Mouse (Mus musculus): ENCODE results near the gene Pnrc1.
"Not testable (repeated sequence)": the region's sequence is repeated elsewhere in the genome, so short reads cannot be mapped to it uniquely, and the experiment has no call there.

Gene Pnrc1

DNA sequence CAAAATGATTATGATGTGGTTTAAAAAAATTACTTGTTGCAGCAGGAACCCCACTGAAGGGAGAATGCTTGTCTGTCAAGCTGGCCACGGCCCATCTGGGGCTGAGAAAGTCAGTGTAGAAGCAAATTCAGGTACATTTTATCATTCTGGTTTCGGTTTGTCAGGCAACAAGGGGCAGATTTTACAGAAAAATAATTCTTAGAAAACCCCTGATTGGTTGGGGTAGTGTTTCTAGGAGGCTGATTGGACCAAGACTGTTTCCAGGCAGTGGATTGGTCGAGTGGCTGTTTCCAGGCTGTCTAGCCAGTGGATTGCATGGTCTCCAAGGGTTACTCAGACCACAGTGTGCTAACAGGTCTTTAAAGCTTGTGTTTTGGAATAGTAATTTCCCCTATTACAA is at the start of gene Pnrc1:
TSS of gene Pnrc1 (minus strand) at position 162 of the 400 bp plus-strand sequence.
- no peak for DNase-seq (ENCODE audit: low read depth)

DNA sequence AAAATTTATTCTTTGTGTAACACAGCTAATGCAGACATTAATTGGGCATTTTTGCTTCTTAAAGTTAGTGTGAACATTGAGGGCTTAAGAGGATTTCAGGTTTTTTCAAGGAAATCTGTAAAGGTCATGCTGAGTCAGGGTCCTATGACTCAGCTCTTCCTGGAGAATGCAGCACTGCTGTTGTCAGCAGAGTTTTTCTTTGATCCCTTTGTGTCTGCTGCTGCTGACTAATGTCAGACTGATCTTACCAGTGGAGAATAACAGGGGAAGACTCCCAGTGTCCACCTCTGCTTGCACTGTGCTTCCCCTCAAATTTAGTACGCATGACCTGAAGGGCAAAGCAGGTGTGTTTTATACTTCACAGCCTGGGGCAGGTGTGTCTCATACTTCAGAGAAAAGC is 48.0 kb upstream of the Pnrc1 start:
- no peak for DNase-seq (ENCODE audit: low read depth)

DNA sequence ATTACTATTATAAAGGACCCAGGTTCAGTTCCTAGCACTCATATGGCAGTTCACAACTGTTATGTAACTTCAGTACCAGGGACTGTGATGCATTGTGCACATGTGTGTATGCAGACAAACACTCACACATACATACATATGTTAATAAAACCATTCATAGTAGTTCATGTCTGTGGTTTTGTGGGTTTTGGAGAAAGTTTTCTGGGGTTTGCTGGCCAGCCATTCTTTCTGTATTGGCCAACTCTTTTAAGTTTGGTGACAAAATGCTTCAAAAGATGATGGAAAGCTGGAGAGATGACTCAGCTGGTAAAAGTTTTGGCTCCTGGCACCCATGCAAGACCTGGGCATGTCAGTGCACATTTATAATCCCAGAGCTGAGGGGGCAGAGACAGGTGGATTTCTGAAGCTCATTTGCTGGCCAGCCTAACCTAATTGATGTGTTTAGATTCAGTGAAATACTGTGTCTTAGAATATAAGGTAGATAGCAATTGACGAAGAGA is 43.0 kb upstream of the Pnrc1 start:
- DNase-seq (ENCODE audit: low read depth): no peak

DNA sequence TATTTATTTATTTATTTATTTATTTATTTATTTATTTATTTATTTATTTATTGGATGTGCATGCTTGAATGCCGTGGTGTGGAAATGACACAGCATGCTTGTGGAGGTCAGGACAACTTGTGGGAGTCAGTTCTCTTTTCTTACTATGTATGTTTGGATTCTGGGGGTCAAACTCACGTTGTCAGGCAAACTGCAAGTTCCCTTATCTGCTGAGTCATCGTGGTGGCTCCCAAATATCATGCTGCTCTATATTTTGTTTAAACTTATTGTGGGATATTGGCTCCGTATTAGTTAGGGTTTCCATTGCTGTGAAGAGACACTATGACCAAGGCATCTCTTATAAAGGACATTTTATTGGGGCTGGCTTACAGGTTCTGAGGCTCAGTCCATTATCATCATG is 41.2 kb upstream of the Pnrc1 start:
- no peak for DNase-seq (ENCODE audit: low read depth)

DNA sequence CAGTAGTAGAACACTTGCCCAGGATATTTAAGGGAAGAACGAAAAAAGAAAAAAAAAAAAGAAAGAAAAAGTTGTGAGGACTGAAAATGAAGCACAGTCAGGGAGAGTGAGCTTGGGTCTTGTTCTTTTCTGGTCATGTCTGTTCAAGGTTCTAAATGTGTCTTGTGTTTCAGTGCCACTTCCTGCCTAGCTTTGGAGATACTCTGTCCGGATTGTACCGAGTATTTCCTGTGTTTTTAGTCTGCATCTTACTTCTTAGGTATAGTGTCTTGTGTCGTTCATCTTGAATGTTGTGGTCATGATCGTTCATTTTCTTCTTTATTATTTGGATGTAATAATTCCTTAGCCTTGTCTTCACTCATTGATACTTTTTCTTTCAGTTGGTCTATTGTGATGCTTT is 25.9 kb upstream of the Pnrc1 start:
- no peak for DNase-seq (ENCODE audit: low read depth)

DNA sequence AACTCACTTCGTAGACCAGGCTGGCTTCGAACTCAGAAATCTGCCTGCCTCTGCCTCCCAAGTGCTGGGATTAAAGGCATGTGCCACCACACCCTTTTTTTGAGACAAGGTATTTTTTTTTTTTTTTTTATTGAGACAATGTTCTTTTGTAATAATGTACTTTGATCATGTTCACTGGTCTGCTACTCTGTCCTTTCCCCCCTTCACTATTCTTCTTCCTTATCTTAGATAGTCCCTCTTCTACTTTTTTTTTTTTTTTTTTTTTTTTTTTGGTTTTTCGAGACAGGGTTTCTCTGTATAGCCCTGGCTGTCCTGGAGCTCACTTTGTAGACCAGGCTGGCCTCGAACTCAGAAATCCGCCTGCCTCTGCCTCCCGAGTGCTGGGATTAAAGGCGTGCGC is 24.2 kb upstream of the Pnrc1 start:
- DNase-seq (ENCODE audit: low read depth): not testable (repeated sequence)

DNA sequence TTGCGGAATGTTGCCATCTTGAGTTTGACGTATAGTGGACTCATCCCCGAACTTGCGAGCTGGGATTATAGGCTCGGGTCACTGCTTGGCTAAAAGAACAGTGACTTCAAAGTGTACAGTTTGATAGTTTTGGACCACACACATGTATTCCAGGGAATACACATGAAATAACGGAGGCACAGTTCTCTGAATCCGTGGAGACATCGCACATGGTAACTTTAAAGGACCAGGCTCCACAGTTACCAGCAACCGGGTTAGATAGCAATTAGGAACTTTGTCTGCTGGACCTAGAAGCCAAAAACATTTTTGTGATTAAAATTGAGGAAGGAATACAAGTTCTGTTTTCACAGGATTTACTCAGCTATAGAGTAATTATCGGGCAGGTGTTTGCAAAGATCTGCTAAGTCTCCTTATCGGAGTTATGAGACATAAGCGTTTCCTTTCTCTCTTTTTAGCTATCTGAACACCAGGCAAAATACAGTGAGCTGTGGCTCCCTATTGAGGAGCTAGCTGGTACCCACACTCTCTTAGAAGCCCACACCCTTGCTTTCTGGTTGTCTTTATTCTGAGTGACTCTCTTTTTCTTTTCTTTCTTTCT is 21.0 kb upstream of the Pnrc1 start:
- no peak for DNase-seq (ENCODE audit: low read depth)

DNA sequence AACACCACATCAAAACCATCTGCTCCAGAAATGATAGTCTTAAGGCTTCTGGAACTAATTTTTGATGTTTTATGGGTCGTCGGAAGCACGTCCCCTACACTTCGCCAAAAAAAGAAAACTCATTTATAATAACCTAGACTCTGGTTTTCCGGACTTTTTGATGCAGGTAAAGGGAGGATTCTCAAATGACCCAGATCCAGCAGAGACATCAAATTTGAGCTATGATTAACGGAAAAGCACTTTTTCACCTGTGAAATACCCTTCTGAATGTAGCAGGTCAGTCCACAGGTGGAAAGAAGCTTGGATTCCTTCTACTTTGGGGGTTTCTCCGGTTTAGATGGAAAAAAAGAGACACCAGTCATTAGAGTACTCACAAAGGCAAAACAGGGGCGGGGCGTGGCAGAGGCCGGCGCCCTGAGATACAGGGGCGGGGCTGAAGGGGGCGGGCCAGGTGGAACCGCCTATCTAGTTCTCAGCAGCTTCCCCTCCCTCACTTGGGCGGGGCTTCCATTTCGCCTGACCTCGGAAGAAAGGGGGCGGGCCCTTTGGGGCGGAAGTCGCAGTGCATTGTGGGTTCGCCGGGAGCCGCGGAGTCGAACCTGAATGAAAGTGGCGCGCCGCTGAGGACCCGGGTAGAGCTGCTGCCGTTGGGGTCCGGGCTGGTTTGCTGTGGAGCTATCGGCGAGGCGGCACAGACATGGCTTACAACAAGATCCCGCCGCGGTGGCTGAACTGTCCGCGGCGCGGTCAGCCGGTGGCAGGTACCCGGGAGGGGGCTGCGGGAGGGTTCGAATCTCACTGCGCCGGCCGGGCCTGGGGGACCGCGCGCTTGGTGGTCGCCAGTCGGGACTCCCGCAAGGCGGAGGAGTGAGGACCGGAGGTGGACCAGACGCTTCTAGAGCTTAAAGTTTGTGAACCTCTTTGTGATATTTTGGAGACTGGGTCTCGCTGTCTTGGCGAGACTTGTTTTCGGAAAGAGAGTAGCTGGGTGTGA is 20.1 kb upstream of the Pnrc1 start, which contains the start of gene Rngtt:
TSS of gene Rngtt (plus strand) at position 548 of the 994 bp plus-strand sequence.
- DNase-seq (ENCODE audit: low read depth): peak; percentile 97

DNA sequence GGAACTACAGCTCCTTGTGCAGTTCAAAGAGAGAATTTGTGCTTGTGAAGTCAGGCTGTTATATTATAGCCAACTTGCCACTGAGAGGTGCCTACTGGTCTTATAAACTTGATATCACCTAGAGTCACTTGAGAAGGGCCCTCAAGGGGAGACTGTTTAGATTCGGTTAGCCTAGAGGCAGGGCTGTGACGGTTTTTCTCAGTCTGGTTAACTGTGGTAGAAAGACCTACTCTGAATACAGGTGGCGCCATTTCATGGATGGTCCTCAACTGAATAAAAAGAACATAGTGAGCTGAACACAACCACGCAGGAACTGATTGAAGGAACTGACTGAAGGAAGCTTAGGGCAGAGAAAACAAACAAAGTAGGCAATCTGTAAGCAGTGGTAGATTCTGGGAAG is 17.2 kb upstream of the Pnrc1 start:
- DNase-seq (ENCODE audit: low read depth): no peak

DNA sequence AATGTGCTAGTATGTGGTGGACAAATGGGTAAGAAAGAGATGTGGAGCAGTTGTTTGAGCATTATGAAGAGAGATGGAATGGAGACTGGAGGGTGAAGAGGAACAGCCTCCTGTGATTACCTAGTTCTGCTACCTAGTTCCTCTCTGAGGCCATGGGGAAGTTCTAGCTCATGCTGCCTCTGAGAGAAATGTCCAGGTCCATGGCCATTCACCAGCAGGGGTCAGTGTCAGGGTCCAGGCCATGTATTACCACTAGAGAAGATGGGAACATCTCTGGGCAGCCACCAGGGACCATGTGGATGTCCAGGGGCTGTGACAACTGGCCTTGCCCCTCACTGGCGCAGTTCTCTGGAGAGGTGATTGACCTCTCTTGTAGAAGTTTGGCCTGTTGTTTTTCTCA is 13.1 kb upstream of the Pnrc1 start:
- DNase-seq (ENCODE audit: low read depth): no peak

DNA sequence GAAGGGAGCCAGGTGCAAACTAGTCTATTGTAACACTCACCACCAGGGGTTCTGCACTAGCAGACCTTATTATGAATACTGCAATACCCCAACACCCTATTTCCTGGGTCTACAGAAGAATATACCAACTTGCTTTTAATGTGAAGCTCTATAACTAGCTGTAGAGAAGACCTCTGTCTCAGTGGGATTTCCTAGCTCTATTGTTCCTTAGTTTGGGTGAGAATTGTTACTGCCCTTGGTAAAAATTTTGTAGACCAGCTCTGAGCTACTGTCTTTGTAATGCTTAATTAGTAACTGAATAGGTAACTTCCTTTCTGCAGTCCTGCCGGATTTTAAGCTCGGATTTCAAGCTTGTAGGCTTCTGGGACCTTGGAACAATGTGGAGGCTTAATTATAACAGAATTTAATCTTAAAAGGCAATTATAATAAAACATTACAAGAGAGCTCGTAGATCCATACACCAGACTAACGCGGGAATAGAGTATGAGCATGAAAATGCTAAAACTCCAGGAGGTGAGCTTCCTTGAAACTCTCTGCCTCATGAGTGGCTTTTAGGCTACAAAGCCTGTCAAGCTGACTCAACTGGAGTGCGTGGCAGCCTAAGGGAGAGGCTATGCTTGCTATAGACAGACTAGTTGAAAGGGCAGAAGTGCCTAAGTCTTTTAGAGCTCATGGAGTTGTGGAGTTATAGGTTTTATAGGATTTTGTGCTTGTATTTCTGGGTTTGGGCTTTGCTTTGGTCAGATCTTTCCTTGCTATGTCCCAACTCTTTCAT is 11.1 kb upstream of the Pnrc1 start:
- DNase-seq (ENCODE audit: low read depth): not testable (repeated sequence)

DNA sequence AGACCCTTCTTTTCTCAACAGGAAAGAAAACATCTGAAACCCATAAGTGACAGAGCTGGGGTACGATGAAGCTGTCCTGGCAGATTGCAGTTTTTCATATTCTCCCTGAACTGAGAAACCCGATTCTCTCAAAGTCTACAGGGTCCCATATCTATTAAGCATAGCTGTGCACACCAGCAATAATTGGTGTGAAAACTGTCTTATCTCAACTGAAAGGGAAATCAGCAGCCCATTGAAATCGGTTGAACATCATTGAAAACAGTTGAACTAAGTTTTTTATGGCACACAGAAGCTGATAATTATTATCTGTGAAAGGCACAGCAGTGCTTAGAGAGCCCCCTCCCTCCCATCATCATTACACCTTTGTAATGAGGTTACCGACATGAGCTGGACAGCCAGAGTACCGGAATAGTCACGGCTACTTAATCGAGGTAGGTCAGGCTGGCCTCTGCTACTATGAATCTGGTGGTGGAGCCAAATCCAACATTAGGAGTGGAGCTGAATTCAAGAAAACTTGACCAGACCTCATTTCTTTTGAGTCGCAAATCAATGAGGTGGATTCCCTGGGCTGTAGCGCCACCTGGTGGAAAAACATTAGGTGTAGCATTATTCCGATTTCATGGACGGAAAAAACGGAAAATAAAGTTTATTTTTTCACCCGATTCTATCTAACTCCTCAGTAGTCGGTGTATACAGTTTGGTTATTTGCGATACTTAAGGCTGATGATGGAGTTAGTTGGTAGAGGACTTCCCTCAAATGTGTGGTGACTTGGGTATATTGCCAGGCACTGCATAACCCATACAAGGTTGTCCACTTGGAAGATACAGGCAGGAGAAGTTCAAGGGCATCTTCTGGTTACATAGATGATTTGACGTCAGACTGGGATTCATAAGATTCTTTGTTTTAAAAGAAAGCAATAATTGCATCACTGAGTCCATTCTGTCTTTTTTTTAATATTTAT is 2.7 kb upstream of the Pnrc1 start:
- DNase-seq (ENCODE audit: low read depth): peak; percentile 69

DNA sequence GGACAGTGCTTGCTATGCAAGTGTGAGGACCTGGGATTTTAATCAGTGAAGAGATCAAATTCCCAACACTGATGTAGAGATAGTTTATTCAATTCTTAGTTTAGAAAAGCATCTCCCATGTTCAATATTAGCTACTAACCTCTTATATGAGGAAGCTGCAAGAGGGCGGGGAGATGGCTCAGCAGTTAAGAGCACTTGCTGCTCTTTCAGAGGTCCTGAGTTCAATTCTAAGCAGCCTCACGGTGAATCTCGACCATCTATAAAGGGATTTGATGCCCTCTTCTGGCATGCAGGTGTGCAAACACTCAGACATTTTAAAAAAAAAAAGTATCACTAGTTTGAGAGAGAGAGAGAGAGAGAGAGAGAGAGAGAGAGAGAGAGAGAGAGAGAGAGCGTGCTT is 915 bp upstream of the Pnrc1 start:
- no peak for DNase-seq (ENCODE audit: low read depth)

DNA sequence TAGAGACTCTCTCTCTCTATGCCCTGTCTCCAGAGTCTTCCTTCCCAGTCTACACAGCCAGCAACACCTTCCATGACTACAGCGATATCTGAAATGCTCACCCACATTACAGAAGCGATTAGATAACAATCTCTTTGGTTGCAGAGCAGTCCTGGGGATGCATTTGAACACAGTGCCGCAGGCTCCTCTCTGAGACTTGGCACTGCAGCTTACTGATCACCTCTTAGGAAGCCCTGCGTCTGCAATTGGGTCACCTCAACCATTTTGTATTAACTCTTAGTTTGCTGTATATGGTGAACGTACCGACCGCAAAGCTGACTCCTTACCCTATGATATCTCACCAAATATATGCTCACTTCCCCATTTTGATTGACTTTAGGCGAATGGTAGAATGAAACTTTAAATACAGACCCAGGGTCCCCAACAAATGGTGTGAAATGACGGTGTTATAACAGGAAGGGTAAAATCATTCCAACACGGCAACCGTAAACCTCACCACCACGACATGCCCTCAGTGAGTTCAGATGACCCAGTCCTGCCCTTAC is 785 bp downstream of the Pnrc1 start:
- DNase-seq (ENCODE audit: low read depth): no peak

DNA sequence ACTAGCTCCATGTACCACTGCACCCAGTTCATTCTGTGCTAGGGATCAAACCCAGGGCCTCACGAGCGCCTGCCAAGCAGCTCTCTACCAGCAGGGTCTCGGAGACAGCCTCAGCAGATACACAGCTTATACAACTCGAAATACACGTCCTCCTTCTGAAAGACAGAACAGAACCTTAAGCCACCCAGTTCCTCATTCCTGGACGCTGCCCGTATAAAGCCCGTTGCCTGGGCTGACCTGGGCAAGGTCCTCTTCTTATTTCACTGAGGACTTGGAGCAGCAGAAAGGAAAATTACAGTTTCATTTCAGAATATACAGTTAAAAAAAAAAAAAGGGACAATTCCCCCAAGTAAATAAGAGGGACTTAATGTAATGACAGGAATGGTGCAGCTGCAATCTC is 4.5 kb downstream of the Pnrc1 start:
- no peak for DNase-seq (ENCODE audit: low read depth)

DNA sequence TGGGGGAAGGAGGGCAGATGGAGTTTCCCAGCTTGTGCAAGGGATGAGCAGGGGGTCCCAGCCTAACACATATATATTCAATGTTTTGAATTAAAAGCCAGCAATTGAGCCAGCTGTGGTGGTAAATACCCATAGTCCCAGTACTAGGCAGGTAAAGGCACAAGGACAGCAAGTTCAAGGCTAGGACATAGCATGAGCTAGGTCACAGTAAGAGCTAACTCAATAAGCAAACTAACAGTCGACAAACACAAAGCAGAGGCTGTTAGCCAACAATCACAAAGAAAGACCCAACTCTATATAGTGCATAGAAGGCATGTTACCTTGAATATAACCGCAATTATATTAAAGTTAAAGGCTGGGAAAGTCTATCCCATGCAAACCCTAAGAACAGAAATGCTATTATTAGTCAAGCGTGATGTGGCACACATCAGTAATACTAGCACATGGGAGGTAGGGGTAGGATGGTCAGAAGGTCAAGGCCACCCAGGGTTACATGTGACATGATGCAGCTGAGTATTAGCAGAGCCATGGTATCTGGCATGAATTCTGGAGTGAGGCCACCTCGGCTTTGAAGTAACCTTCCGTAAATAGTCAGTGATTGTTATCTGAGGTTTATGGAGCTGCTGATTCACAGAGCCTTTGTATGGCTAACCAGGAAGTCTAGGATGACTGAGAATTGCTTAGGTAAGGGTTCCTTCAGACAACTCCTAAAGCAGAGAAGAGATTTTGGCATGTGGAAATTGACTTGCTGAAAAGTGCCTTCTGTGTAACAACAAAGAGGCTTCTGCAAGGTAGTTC is 5.7 kb downstream of the Pnrc1 start:
- no peak for DNase-seq (ENCODE audit: low read depth)

DNA sequence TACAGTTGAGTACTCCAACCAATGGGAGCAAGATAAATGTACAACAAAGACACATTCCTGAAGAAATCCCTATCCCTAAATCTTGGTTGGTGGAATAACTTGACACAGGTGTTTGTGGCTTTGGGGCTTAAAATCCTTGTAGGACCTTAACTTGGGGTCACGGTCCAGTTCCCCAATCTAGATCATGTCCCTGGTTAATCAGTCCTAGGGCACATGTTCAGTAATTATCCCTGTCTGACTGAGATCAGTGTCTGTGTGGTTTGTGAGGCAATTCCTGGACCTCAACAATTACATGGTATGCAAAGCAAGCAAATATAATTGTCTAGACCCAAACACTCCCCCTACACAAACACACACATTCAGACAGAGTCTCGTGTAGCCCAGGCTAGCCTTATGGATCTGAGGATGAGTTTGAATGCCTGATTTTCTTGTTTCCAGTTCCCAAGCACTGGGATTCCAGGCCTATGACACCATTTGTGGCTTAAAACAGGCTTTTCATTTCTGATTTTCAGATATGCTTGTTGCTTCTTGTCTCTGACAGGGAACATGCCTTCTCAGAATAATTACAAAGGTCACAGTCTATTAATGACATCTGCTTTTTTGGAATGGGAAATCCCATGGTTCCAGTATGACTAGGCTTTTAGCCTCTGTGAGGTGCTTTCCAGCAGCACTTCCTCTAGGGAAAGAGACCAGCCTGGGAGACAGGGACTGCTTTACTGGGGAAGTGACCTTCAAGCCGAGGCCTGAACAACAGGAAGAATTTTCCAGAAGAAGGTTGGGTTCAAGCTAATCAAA is 7.9 kb downstream of the Pnrc1 start:
- DNase-seq (ENCODE audit: low read depth): no peak

DNA sequence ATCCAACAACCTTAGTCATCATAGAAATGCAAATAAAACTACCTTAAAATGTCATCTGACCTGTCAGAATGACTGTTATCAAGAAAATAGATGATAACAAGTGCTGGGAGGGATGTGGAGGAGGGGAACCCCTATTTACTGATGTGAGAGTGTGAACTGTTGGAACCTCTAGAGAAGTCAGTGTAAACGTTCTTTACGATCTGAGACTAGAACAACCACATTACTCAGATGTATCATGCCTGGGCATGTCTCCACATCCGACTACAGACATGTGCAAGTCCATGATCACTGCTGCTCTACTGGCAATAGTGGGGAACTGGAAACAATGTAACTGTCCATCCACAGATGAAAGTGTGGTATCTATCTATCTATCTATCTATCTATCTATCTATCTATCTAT is 16.5 kb downstream of the Pnrc1 start:
- no peak for DNase-seq (ENCODE audit: low read depth)
